Mouse (Mus musculus) limb, embryonic 11.5 days (tissue): Measurements from ENCODE around the gene Lrrc8d. TPM values are rescaled to one million over a fixed set of nuclear protein-coding genes. Genes with fewer than 3 reads are reported as not detected.

Experiments used
- ATAC-seq: fragments of 200-750 bp; cut with Nextera tagmentation; 2 replicates; pipeline ENCODE4 v1.8.0; 2017; ENCODE audit warnings: low read depth; ENCODE audit not compliant: insufficient number of reproducible peaks, low FRiP score, low TSS enrichment
- DNase-seq: peaks from one replicate; pipeline ENCODE4 v3.0.0-alpha.2; 2015; ENCODE audit warnings: low spot score
- H3K27ac ChIP-seq: fragments of 300-500 bp; sonication (generic); replicated peaks from 2 replicates; pipeline ENCODE4 v1.5.1; 2014; ENCODE audit warnings: low read depth, mild to moderate bottlenecking, low read length
- H3K27me3 ChIP-seq: fragments of 300-500 bp; sonication (generic); 2 replicates; pipeline ENCODE4 v1.6.1; 2014; ENCODE audit warnings: mild to moderate bottlenecking, low read length, mixed read lengths; ENCODE audit not compliant: control insufficient read depth, insufficient read depth
- H3K36me3 ChIP-seq: fragments of 300-500 bp; sonication (generic); 2 replicates; pipeline ENCODE4 v1.6.1; 2014; ENCODE audit warnings: mild to moderate bottlenecking, low read length, moderate library complexity, mixed read lengths; ENCODE audit not compliant: control insufficient read depth, insufficient read depth
- H3K4me1 ChIP-seq: fragments of 300-500 bp; sonication (generic); 2 replicates; pipeline ENCODE4 v1.6.1; 2014; ENCODE audit warnings: low read length, mixed read lengths; ENCODE audit not compliant: control insufficient read depth, insufficient read depth
- H3K4me2 ChIP-seq: fragments of 300-500 bp; sonication (generic); 2 replicates; pipeline ENCODE4 v1.6.1; 2014; ENCODE audit warnings: low read depth, mild to moderate bottlenecking, moderate library complexity; ENCODE audit not compliant: severe bottlenecking
- H3K4me3 ChIP-seq: fragments of 300-500 bp; sonication (generic); 2 replicates; pipeline ENCODE4 v1.5.1; 2014; ENCODE audit warnings: low read depth, low read length
- H3K9ac ChIP-seq: fragments of 300-500 bp; sonication (generic); 2 replicates; pipeline ENCODE4 v1.6.1; 2014; ENCODE audit warnings: mild to moderate bottlenecking, low read length
- H3K9me3 ChIP-seq: fragments of 300-500 bp; sonication (generic); 2 replicates; pipeline ENCODE4 v1.6.1; 2016; ENCODE audit warnings: low read length; ENCODE audit not compliant: control insufficient read depth
- WGBS: fragments of 180-500 bp; shearing (Covaris S2); extraction: QIAGEN DNeasy Blood & Tissue Kit; methylation state at CpG from one replicate; pipeline ENCODE4 v1.1.7; 2014; 5-methylcytosine and 5-hydroxymethylcytosine counted together
- polyA plus RNA-seq: library from polyadenylated mRNA; unstranded; fragments of >200 nt; fragmentation: Nextera tagmentation; extraction: Ambion mirVana; gene quantifications from 2 replicates; pipeline ENCODE4 v1.2.1, GENCODE M21; 2014

The Lrrc8d gene
- polyA plus RNA-seq, 1 experiment from 2014 or later = 21.4 TPM

DNA sequence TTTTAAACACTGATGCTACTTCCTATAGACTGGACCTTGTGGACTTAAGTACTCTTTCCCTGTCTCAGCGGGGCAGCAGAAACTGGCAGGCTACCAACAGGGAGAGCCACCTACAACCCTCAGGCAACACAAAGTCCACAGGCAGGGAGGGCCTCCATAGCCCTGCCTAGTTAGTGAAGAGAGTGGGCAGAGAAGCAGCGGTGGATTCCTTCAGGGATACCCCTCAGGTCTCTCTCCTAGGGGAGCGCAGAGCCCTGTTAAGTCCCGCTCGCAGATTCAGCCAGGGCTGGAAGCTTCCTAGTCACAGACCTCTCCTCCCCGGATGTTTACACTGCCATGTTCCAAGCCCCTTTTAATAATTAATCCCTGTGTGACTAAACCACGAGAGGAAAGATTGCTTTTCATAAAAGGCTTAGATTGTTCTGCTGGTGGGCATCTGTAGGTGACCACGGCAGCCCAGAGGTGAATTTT lies 92.6 kb downstream of the Lrrc8d start:
- ATAC-seq = no peak
- Histone ChIP-seq H3K4me2 (no peak overlapping the region), H3K36me3 (no peaks in the 10 kb centered on the region), H3K9me3 (no peaks in the 10 kb centered on the region), H3K27me3 (no peaks in the 10 kb centered on the region), H3K4me3 (no peak overlapping the region), H3K9ac (no peak overlapping the region), H3K4me1 (peaks cover 14% of the 10 kb centered on the region), H3K27ac (no peak overlapping the region)
- WGBS = 49% methylated on average over 8 of the region's 8 CpGs
- no peak for DNase-seq

DNA sequence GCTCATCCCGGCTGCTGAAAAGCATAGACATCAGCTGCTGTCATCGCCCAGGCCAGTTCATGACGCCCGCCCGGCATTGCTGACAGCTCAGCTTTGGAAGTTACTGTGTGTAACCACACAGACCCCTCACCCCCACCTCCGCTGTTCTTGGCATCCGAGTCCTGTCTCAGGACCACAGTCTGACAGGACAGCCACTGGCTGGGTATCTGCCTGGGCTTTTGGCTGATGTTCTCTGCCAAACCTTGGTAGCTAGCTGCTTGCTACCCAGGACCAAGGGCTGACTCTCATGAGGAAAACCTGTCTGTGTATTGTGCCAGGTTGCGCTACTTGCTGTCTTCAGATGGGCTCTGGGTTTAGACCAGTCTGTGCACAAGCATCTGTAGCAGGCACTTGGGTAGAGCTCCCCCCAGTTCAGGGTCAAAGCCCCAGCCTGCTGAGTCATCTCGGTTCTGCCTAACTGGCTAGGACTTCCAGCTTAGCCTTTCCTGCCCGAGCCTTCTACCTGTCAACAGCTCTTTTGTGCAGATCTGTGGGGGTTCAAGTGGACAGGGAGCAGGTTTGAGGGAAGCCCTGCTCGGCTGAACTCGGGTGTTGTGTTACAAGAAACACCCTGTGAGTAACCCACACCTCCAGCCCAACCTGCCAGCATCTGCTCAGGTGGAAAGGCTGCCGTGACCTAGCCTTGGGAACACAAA lies 93.2 kb downstream of the Lrrc8d start:
- no peak overlapping the region for H3K4me3 ChIP-seq
- H3K27me3 ChIP-seq = no peaks in the 10 kb centered on the region
- H3K9me3 ChIP-seq = no peaks in the 10 kb centered on the region
- DNase-seq (peak; percentile 45), ATAC-seq (peak; percentile 55)
- H3K36me3 ChIP-seq = no peaks in the 10 kb centered on the region
- peaks cover 14% of the 10 kb centered on the region for H3K4me1 ChIP-seq
- no peak overlapping the region for H3K9ac ChIP-seq
- WGBS = 53% methylated on average over 13 of the region's 13 CpGs
- no peak overlapping the region for H3K4me2 ChIP-seq
- no peak overlapping the region; the same call in 1 of the 2 replicates for H3K27ac ChIP-seq

- H3K4me3 ChIP-seq = no peak overlapping the region
- no peak for ATAC-seq
- H3K9ac ChIP-seq = no peak overlapping the region
- no peaks in the 10 kb centered on the region for H3K9me3 ChIP-seq
- no peak for DNase-seq
- no peak overlapping the region; the same call in 1 of the 2 replicates for H3K27ac ChIP-seq
- no peaks in the 10 kb centered on the region for H3K36me3 ChIP-seq
- H3K4me1 ChIP-seq = peaks cover 14% of the 10 kb centered on the region
- 67% methylated on average over 5 of the region's 5 CpGs for WGBS
- no peak overlapping the region for H3K4me2 ChIP-seq
- no peaks in the 10 kb centered on the region for H3K27me3 ChIP-seq
Measured at GRCm38 (mm10) chr5:105793548-105793940, 93.8 kb downstream of the Lrrc8d start.

GRCm38 (mm10) chr5:105798421-105798820 lies 98.7 kb downstream of the Lrrc8d start:
- H3K9me3 ChIP-seq = no peaks in the 10 kb centered on the region
- H3K4me3 ChIP-seq = no peak overlapping the region
- H3K27me3 ChIP-seq = no peaks in the 10 kb centered on the region
- no peak overlapping the region for H3K27ac ChIP-seq
- DNase-seq (no peak), ATAC-seq (no peak)
- H3K4me1 ChIP-seq = peaks cover 9% of the 10 kb centered on the region
- H3K36me3 ChIP-seq = no peaks in the 10 kb centered on the region
- no peak overlapping the region for H3K4me2 ChIP-seq
- no peak overlapping the region for H3K9ac ChIP-seq
- WGBS = 81% methylated on average over 4 of the region's 4 CpGs

DNA sequence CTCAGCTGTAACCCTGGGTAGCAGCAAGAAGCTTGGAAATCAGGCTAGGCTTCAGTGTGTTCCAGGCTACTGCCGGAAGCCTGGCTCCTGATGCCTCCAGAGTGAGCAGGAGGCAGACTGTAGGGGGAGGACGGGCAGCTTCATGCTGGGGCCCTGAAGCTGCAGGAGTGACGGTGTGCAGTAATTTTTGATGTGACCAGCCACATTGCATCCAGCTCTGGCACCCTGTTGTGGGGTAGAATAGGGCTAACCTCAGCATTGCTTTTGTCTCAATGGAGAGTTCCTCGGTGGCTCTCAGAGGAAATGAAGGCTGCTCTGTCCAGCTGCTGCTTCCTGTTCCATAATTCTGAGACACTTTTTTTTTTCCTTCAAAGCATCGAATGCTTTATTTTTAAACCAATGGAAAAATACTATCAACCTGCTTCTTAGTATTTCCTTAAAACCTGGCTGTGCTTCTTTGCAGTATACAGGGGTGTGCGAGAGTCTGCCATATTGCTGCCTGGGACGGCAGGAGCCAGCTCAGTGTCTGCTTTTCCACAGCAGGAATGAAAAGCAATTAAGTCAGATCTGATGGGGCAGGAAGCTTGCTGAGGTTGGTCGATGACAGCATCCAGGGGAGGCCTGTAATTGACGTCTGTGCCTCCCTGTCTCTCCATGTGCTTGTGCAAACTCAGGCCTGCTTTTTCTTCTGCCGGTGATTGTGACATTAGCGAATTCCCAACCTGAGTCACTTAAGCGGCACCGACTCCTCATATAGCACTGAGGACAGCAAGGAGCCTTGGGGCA lies 100.3 kb downstream of the Lrrc8d start:
- no peaks in the 10 kb centered on the region for H3K36me3 ChIP-seq
- ATAC-seq (no peak), DNase-seq (peak; percentile 32)
- H3K27ac ChIP-seq = no peak overlapping the region
- 24% methylated on average over 13 of the region's 13 CpGs for WGBS
- H3K4me3 ChIP-seq = no peak overlapping the region
- H3K4me1 ChIP-seq = peaks cover 7% of the 10 kb centered on the region
- H3K9me3 ChIP-seq = no peaks in the 10 kb centered on the region
- H3K9ac ChIP-seq = no peak overlapping the region
- H3K27me3 ChIP-seq = no peaks in the 10 kb centered on the region
- H3K4me2 ChIP-seq = 0 out of 2 replicates have a peak overlapping the region, but pooled peaks have one; percentile 15

- no peak overlapping the region for H3K4me2 ChIP-seq
- no peak for ATAC-seq
- no peak for DNase-seq
Measured at GRCm38 (mm10) chr5:105801031-105801529, 101.3 kb downstream of the Lrrc8d start.

GRCm38 (mm10) chr5:105805955-105806354 lies 106.2 kb downstream of the Lrrc8d start:
- Histone ChIP-seq H3K4me2 (no peak overlapping the region), H3K36me3 (no peaks in the 10 kb centered on the region), H3K27ac (no peak overlapping the region), H3K4me3 (no peak overlapping the region), H3K9ac (no peak overlapping the region), H3K27me3 (no peaks in the 10 kb centered on the region), H3K4me1 (peaks cover 4% of the 10 kb centered on the region; the same call in 1 of the 2 replicates), H3K9me3 (no peaks in the 10 kb centered on the region)
- 90% methylated on average over 12 of the region's 12 CpGs for WGBS
- DNase-seq = no peak
- no peak for ATAC-seq

More at GRCm38 (mm10) chr5:105801031-105801529, 101.3 kb downstream of the Lrrc8d start:
- Histone ChIP-seq H3K4me3 (no peak overlapping the region), H3K4me1 (peaks cover 7% of the 10 kb centered on the region), H3K9ac (no peak overlapping the region), H3K27ac (no peak overlapping the region), H3K36me3 (no peaks in the 10 kb centered on the region), H3K27me3 (no peaks in the 10 kb centered on the region), H3K9me3 (no peaks in the 10 kb centered on the region)
- 61% methylated on average over 10 of the region's 10 CpGs for WGBS

GRCm38 (mm10) chr5:105807461-105807860 lies 107.7 kb downstream of the Lrrc8d start:
- H3K4me1 ChIP-seq = peaks cover 4% of the 10 kb centered on the region; the same call in 1 of the 2 replicates
- no peak overlapping the region for H3K4me3 ChIP-seq
- H3K4me2 ChIP-seq = no peak overlapping the region
- H3K36me3 ChIP-seq = peaks cover 9% of the 10 kb centered on the region; the same call in 1 of the 2 replicates
- WGBS = 37% methylated on average over 7 of the region's 7 CpGs
- ATAC-seq (no peak), DNase-seq (no peak)
- H3K27ac ChIP-seq = no peak overlapping the region
- H3K27me3 ChIP-seq = no peaks in the 10 kb centered on the region
- no peak overlapping the region for H3K9ac ChIP-seq
- H3K9me3 ChIP-seq = no peaks in the 10 kb centered on the region
